Mouse (Mus musculus) G1E-ER4 (cell line): Measurements from ENCODE around the gene Gm11555. TPM values are rescaled to one million over a fixed set of nuclear protein-coding genes. Genes with fewer than 3 reads are reported as not detected.
"Not testable (repeated sequence)": the region's sequence is repeated elsewhere in the genome, so short reads cannot be mapped to it uniquely, and the experiment has no call there.

Experiments
- GATA1 ChIP-seq: IDR thresholded peaks from one replicate; pipeline ENCODE4 v1.8.0; 2012; ENCODE audit warnings: low read length, inconsistent platforms
- polyA plus RNA-seq: library from polyadenylated mRNA; stranded (reverse); fragments of >175 nt; gene quantifications from 2 replicates; pipeline ENCODE4 v1.2.3, GENCODE M21; 2012

The Gm11555 gene
- not detected in 2 replicates for polyA plus RNA-seq

DNA sequence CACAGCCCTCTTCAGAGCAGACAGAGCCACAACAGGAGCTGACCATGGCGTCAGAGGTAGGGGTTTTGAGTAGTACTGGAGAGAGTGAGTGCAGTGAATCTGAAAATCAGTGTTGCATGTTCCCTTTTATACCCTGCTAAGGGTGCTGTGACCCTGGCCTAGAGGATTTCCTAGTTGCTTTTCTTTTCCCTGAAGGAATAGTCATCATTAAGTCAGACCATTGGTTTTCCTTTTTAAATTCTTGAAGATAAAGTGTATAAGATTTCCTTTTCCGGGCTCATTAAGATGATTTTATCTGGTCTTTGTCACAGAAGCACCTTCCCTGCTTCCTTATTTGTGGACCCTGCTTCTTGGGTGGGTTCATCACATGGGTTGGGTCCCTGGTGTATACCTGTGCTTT lies at the start of gene Gm11555:
TSS of gene Gm11555 (minus strand) at position 101 of the 400 bp plus-strand sequence.
- TF ChIP-seq GATA1 = no peak

DNA sequence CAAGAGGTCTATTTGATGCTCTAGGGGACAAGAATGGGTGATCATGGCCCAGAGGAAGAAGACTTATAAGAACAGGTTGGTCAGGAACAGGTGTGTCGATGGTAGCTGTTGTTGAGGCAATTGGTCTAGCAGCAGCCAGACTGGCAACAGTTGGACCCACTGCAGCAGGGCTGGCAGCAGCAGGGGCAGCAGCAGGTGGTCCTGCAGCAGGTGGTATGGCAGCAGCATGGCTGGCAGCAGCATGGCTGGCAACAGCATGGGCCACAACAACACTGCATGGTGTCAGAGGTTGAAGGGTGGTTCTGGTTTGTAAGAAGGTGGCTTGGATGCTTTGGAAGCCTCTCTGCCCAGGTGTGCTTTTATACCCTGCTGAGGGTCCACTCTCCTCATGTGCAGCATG lies 40.4 kb upstream of the Gm11555 start, which contains the start of gene Gm14190:
TSS of gene Gm14190 (minus strand) at position 278 of the 400 bp plus-strand sequence.
- TF ChIP-seq GATA1 = no peak

DNA sequence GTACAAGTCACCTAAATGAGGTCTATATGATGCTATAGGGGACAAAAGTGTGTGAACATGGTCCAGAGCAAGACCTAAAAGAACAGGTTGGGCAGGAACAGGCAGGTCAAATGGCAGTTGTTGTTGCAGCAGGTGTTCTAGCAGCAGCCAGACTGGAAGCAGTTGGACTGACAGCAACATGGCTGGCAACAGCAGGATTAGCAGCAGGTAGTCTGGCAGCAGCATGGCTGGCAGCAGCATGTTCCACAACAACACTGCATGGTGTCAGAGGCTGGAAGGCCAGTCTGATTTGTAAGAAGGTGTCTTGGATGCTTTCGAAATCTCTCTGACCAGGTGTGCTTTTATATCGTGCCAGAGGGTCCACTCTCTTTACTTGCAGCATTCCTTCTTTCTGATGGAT lies 33.4 kb upstream of the Gm11555 start:
- TF ChIP-seq GATA1 = no peak

DNA sequence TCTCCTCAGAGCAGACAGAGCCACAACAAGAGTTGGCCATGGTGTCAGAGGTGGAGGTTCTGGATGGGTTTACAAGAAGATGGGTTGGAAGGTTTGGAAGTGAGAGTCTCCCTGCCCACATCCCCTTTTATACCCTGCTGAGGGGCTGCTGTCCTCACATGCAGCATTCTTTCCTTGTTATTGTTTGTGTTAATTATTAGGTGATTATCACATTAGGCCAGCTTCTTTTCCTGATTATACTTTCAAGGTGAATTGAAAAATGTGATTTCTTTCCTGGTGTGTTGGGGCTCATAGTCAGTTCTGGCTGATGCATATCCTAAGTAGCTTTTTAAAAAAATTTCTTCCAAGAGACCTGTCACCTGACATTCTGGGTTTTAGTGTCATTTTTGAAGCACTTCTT lies 15.8 kb upstream of the Gm11555 start, which contains the start of gene Krtap4-6:
TSS of gene Krtap4-6 (minus strand) at position 101 of the 400 bp plus-strand sequence.
- TF ChIP-seq GATA1 = no peak

DNA sequence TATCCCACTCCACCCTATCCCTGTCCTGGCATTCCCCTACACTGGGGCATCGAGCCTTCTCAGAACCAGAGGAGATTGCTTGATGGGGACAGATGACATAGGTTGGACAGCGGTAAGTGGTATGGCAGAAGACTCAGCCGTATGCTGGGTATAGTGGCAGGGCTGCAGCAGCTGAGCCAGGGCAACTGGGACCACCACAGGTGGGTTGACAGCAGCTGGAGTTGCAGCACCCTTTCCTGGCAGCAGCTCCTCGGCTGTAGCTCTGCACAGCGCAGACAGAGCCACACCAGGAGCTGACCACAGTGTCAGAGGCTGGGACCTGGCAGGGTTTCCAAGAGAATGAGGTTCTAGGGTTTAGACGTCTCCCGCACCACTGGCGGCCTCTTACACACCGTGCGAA lies 12.8 kb upstream of the Gm11555 start:
- no peak for TF ChIP-seq GATA1

DNA sequence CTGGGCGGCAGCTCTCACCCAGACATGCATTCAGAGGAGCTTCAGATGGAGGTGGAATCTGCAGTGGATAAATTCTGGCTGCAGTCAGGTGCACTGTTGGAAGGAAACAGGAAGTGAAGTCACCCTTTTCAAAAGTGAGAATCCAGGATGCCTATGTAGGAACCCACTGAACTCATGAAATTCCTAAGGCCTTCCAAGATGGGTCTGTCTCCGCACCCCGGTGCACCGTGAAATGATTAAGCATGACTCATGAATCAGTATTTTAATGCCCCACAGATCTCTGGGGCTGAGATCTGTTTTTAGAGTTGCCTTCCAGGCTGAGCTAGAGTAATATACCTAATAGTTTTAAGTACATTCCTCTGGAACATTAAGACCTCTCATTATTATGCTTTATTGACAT lies 9.2 kb upstream of the Gm11555 start:
- TF ChIP-seq GATA1 = no peak

DNA sequence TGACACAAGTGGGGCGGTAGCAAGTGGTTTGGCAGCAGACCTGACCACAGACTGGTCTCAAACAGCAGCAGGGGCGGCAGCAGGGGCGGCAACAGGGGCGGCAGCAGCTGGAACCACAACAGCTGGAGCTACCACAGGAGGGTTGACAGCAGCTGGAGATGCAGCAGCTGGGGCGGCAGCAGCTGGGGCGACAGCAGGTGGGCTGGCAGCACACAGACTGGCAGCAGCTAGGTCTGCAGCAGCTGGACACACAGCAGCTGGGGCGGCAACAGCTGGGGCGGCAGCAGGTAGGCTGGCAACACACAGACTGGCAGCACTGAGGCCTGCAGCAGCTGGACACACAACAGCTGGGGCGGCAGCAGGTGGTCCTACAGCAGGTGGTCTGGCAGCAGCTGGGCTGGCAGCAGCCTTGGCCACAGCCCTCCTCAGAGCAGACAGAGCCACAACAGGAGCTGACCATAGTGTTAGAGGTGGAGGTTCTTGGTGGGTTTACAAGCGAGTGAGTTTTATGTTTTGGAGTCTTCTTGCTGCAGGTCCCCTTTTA lies 8.5 kb upstream of the Gm11555 start, which contains the start of gene Gm11563:
TSS of gene Gm11563 (minus strand) at position 494 of the 544 bp plus-strand sequence.
- TF ChIP-seq GATA1 = not testable (repeated sequence)

DNA sequence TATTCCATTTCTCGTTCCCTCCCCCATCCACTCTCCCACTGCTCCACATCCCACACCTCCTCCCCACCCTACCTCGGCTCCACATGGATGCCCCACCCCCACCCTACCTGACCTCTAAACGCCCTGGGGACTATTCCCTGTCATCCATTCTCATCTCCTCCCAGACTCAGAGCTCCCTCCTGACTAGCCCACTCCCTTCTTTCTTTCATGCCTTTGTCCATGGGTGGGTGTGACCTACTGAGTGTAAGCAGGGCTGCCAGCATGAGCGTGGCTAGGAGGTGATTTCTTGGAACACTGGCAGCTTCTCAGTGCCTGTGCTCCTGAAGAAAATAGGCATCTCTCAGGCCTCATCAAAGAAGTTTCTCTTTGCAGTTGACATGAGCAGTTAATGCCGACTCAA lies 7.0 kb upstream of the Gm11555 start:
- TF ChIP-seq GATA1 = no peak

DNA sequence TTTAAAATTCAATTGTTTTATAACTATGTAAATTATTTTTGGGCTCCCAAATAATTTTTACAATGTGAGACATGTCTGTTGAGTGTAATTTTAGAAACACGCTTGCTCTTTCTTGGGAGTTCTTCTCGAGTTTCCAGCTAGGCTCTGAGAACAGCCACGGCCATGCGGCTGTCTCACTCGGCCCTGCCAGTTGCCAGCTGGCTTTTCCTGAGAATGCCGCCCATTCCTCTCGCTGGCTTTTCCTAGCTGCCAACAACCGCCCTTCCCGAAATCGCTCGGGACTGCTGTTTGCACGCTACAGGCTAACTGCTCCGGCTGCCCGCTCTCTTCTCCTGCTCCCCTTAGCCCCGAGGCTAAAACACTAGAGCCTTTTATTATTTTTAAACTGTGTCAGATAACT lies 3.6 kb downstream of the Gm11555 start:
- no peak for TF ChIP-seq GATA1

DNA sequence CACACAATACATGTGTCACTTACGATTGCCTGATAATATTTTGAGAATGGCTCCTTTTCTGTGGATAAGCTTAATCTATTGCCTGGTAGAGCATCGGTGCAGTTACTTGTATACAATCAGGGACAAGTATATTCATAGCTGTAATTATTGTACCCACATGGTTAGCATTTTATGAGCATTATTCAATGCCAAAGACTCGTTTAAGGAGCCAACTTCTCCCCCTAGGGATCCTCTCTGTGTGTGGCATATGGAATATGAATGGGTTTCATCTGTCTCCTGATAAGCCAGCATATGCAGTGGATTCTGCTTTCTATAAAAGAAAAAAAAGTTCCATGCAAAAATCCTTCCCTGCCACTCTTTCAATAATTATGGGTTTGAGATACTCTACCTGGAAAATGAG lies 5.7 kb downstream of the Gm11555 start:
- TF ChIP-seq GATA1 = no peak

DNA sequence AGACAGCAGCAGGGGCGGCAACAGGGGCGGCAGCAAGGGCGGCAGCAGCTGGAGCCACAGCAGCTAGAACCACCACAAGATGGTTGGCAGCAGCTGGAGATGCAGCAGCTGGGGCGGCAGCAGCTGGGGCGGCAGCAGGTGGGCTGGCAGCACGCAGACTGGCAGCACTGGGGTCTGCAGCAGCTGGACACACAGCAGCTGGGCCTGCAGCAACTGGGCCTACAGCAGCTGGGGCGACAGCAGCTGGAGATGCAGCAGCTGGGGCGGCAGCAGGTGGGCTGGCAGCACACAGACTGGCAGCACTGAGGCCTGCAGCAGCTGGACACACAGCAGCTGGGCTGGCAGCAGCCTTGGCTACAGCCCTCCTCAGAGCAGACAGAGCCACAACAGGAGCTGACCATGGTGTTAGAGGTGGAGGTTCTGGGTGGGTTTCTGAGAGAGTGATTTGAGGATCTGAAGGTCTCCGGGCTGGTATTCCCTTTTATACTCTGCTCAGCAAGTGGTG lies 6.3 kb downstream of the Gm11555 start, which contains the start of gene Krtap4-7:
TSS of gene Krtap4-7 (minus strand) at position 455 of the 505 bp plus-strand sequence.
- not testable (repeated sequence) for TF ChIP-seq GATA1

DNA sequence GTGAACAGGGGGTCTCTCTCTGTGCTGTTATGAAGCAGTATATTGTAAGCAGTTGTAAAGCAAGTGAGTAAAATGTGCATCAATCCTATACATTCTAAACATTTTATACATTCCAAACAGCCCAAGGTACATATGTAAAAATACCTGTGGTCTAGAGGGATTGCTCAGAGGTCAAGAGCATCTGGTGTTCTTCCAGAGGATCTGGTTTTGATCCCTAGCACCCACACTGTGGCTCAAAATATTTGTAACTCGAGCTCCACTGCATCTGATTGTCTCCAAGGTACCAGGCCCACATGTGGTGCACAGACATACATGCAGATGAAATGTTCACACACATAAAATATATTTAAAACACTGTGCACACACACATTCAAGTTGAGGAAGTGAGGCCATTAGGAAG lies 9.1 kb downstream of the Gm11555 start:
- no peak for TF ChIP-seq GATA1

DNA sequence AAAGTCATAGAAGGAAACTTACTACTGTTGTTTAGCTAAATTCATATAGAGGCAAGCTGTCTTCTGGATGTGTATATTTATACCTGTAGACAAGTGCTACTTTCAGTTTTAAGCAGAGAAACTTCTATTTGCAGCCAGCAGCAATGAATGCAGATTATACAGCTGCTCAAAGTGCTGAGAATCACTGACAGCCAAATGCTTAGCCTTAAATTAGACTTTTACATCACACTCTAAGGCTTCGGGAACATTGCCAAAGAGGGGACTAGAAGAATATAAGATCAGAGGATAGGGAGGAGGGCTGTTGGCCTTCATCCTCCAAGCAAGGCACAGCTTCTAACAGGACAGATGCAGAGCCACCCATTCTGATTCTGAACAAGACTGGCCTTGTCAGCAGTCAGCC lies 12.9 kb downstream of the Gm11555 start:
- no peak for TF ChIP-seq GATA1

DNA sequence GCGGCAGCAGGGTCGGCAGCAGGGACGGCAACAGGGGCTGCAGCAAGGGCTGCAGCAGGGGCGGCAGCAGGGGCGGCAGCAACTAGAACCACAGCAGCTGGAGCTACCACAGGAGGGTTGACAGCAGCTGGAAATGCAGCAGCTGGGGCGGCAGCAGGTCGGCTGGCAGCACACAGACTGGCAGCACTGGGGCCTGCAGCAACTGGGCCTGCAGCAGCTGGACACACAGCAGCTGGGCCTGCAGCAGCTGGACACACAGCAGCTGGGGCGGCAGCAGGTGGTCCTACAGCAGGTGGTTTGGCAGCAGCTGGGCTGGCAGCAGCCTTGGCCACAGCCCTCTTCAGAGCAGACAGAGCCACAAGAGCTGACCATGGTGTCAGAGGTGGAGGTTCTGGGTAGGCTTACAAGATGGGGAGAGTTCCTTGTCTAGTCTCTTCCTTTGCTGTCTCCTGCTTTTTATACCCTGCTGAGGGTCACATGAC lies 15.3 kb downstream of the Gm11555 start, which contains the start of gene Krtap4-2:
TSS of gene Krtap4-2 (minus strand) at position 432 of the 482 bp plus-strand sequence.
- no peak for TF ChIP-seq GATA1

DNA sequence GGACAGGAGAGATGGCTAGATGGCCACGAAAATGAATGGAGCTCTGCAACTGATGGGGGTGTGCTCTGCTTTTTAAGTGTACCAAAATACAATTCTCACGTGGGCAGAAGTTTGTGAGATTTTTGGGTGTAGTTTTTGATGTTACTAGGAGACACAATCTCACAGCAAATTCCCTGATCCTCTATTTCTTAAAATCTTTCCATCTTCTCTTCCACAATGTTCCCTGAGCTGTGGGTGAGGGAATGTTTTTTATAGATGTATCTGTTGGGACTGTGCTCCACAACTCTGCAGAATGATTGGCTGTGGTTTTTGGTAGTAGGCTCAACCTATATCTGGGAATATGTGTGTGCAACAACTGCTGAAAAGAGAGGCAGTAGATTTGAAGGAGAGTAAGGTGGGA lies 16.7 kb downstream of the Gm11555 start:
- no peak for TF ChIP-seq GATA1

DNA sequence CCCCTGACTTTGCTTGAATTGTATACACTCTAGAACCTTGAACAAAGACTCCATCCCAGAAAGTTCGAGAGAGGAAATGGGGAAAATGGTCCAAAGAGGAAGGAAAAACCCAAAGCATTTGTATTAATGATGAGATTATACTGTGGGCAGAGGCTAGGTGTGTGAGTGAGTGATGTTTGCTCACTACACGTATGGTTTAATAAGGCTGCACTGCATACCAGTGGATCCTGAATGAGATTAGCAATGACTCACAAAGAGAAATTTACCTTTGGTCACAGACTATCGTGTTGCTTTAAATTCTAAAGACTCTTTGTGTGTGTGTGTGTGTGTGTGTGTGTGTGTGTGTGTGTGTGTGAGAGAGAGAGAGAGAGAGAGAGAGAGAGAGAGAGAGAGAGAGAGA lies 19.1 kb downstream of the Gm11555 start:
- TF ChIP-seq GATA1 = no peak

DNA sequence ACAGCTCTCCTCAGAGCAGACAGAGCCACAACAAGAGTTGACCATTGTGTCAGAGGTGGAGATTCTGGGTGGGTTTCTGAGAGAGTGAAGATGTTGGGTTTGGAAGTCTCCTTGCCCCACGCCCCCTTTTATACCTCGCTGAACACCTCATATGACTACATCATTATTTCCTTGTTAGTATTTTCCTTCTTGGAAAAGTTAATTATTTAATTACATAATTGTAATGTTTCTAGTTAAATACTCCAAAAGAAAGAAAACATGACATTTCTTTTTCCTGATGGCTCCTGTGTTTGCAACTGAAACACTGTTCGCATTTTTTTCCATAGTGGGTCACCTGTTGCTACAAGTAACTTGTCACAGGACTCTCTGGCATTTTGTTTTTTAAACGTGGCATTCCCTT lies 21.9 kb downstream of the Gm11555 start, which contains the start of gene Krtap4-1:
TSS of gene Krtap4-1 (minus strand) at position 101 of the 400 bp plus-strand sequence.
- TF ChIP-seq GATA1 = no peak
